Mouse (Mus musculus) embryonic fibroblast, embryonic 13.5 days (primary cell): ENCODE results near the gene Vhl.

ENCODE experiments used
- CTCF ChIP-seq: IDR thresholded peaks from 2 replicates; pipeline ENCODE4 v1.5.1; 2011; ENCODE audit warnings: mild to moderate bottlenecking, control low read depth, low read length, moderate library complexity, borderline replicate concordance; ENCODE audit not compliant: insufficient read depth
- POLR2A ChIP-seq: IDR thresholded peaks from 2 replicates; pipeline ENCODE4 v1.6.1; 2011; ENCODE audit warnings: low read depth, mild to moderate bottlenecking, control low read depth, low read length, moderate library complexity

DNA sequence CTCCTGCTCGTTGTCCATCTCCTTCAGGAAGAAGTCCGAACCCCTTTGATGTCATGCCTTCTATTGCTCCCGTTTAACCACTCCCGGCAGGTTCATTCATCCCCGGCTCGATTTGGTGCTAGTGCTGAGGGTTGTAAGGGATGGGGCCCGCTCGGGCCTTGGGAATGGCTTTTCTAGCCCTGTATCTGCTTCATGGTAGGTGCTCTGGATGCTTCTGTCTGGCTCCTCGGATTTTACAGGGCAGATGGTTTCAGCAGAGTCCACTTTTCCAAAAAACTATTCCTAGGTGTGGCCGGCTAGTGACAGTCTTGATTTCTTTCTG is 18.6 kb upstream of the Vhl start:
- TF ChIP-seq CTCF (no peak), POLR2A (no peak)
